Mouse (Mus musculus): ENCODE results near the gene Xlr5b.
"Not testable (repeated sequence)": the region's sequence is repeated elsewhere in the genome, so short reads cannot be mapped to it uniquely, and the experiment has no call there.

- TF ChIP-seq CTCF, EP300 (IDR thresholded peaks at IDR 0.05): not testable (repeated sequence)
These were observed 31.8 kb upstream of the Xlr5b start, which contains the start of gene Gm14685 for GRCm38 (mm10) chrX:73116747-73117146.

Measured in lung, postnatal 0 days (tissue).